ENCODE assay signal across 17 mouse cellular contexts in genomic region chrX:93808040-93808439, GRCm38 (mm10). TPM values are rescaled to one million over a fixed set of nuclear protein-coding genes. Genes with fewer than 3 reads are reported as not detected.
DNase-seq lines count a peak whose midpoint lies in the region; ATAC-seq and TF ChIP-seq lines count a peak whose summit lies in the region.
"Had no signal": no experiment of that assay in that cellular context is flagged by ENCODE, and none has a peak within 500 bp of the region (broad histone marks: within the 10 kb centered on the region; RNA-seq: fewer than 3 reads in every experiment).

No protein-coding gene starts in this region.

- 95% methylated on average over 1 of the region's 1 CpGs for WGBS in hindbrain, postnatal 0 days
- WGBS in hindbrain, embryonic 10.5 days = 100% methylated on average over 1 of the region's 1 CpGs
- 91% methylated on average over 1 of the region's 1 CpGs for WGBS in lung, embryonic 14.5 days

- no peaks in the 10 kb centered on the region for H3K27me3 ChIP-seq in hindbrain, postnatal 0 days (ENCODE audit: insufficient read depth, low read length)
- H3K27me3 ChIP-seq in hindbrain, embryonic 10.5 days (ENCODE audit: insufficient read depth, poor library complexity, severe bottlenecking) = no peaks in the 10 kb centered on the region
- no peaks in the 10 kb centered on the region for H3K27me3 ChIP-seq in lung, embryonic 14.5 days (ENCODE audit: insufficient read depth, low read length)
- H3K27me3 ChIP-seq in MEL (ENCODE audit: control insufficient read depth in 1 of 2, insufficient read depth in 2 of 2, low read length in 2 of 2) = no peaks in the 10 kb centered on the region
- H3K27me3 ChIP-seq: neural tube, embryonic 13.5 days had no signal

- ATAC-seq in hindbrain, postnatal 0 days = no peak
- ATAC-seq in lung, embryonic 14.5 days (ENCODE audit: insufficient read depth) = no peak
- ATAC-seq: inflammation-experienced regulatory T-cells, adult 6 months had no signal

- H3K9me3 ChIP-seq in hindbrain, postnatal 0 days (ENCODE audit: low read length) = no peaks in the 10 kb centered on the region
- H3K9me3 ChIP-seq in hindbrain, embryonic 10.5 days = no peaks in the 10 kb centered on the region
- H3K9me3 ChIP-seq in lung, embryonic 14.5 days (ENCODE audit: low read depth, low read length) = no peaks in the 10 kb centered on the region
- no peaks in the 10 kb centered on the region for H3K9me3 ChIP-seq in MEL (replicated peaks; ENCODE audit: insufficient read depth, low read length)
- H3K9me3 ChIP-seq: heart, embryonic 10.5 days; megakaryocyte, embryonic 14.5 days; neural tube, embryonic 13.5 days had no signal

- TF ChIP-seq RAD21 in MEL (IDR thresholded peaks at IDR 0.05; ENCODE audit: low read depth, low read length) = peak; percentile 16

- peak; percentile 20 for DNase-seq in hindbrain, postnatal 0 days (ENCODE audit: low spot score)
- DNase-seq in hindbrain, embryonic 10.5 days (ENCODE audit: low spot score) = no peak
- peak; percentile 45 for DNase-seq in lung, embryonic 14.5 days
- DNase-seq in lung, postnatal 25 days (ENCODE audit: low spot score) = no peak
- no peak for DNase-seq in MEL (ENCODE audit: low read depth, low spot score)
- peak; percentile 12 for DNase-seq in retina, embryonic 14.5 days (ENCODE audit: low spot score)
- DNase-seq in gastrocnemius, adult 2 months = no peak
- no peak for DNase-seq in frontal cortex, postnatal 10 days (ENCODE audit: low spot score in 2 of 2)
- DNase-seq: cerebellum, adult 9-10 months; gastrocnemius, postnatal 36 days; kidney, postnatal 10 days; right cerebral cortex, postnatal 25 days; thymus, postnatal 4 days had no signal

- no peak overlapping the region for H3K4me2 ChIP-seq in hindbrain, postnatal 0 days (ENCODE audit: low read depth, low read length)
- no peak overlapping the region for H3K4me2 ChIP-seq in lung, embryonic 14.5 days
- H3K4me2 ChIP-seq: neural tube, embryonic 13.5 days had no signal

- no peaks in the 10 kb centered on the region for H3K36me3 ChIP-seq in hindbrain, postnatal 0 days (ENCODE audit: insufficient read depth, low read length)
- 0 out of 2 replicates have a peak, but pooled peaks cover 7% of the 10 kb centered on the region for H3K36me3 ChIP-seq in hindbrain, embryonic 10.5 days
- H3K36me3 ChIP-seq in lung, embryonic 14.5 days (ENCODE audit: insufficient read depth) = peaks cover 2% of the 10 kb centered on the region; the same call in 1 of the 2 replicates
- no peaks in the 10 kb centered on the region for H3K36me3 ChIP-seq in MEL (ENCODE audit: control insufficient read depth in 1 of 2, insufficient read depth in 2 of 2, low read length in 2 of 2)
- H3K36me3 ChIP-seq: neural tube, embryonic 13.5 days had no signal

- H3K4me1 ChIP-seq in hindbrain, postnatal 0 days (ENCODE audit: insufficient read depth, low read length) = no peaks in the 10 kb centered on the region
- H3K4me1 ChIP-seq in hindbrain, embryonic 10.5 days (replicated peaks) = no peaks in the 10 kb centered on the region
- no peaks in the 10 kb centered on the region for H3K4me1 ChIP-seq in lung, embryonic 14.5 days (ENCODE audit: insufficient read depth)
- H3K4me1 ChIP-seq in MEL (ENCODE audit: control insufficient read depth in 1 of 2, insufficient read depth in 2 of 2, low read length in 2 of 2) = no peaks in the 10 kb centered on the region
- H3K4me1 ChIP-seq: heart, embryonic 10.5 days; megakaryocyte, embryonic 14.5 days; neural tube, embryonic 13.5 days had no signal

- intact Hi-C loops in gastrocnemius, adult 2 months (cut with DNase I) = no loop called here

- no peak overlapping the region for H3K9ac ChIP-seq in hindbrain, postnatal 0 days (replicated peaks; ENCODE audit: low read length)
- H3K9ac ChIP-seq in lung, embryonic 14.5 days = no peak overlapping the region
- no peak overlapping the region for H3K9ac ChIP-seq in MEL (ENCODE audit: control insufficient read depth, low read depth, low read length, poor library complexity, severe bottlenecking)
- H3K9ac ChIP-seq: neural tube, embryonic 13.5 days had no signal

- H3K79me2 ChIP-seq in MEL (ENCODE audit: control insufficient read depth, insufficient read depth, low read length, poor library complexity) = no peaks in the 10 kb centered on the region

- TF ChIP-seq EP300 in MEL (IDR thresholded peaks at IDR 0.05; ENCODE audit: low read depth in 1 of 2, low read length in 2 of 2) = no peak

- no peak for TF ChIP-seq POLR2A in MEL (IDR thresholded peaks at IDR 0.05; ENCODE audit: control insufficient read depth in 1 of 2, insufficient read depth in 1 of 2, low read depth in 1 of 2, low read length in 2 of 2, poor library complexity in 1 of 2)

- H3K27ac ChIP-seq in hindbrain, postnatal 0 days = no peak overlapping the region
- H3K27ac ChIP-seq in hindbrain, embryonic 10.5 days = no peak overlapping the region
- H3K27ac ChIP-seq in lung, embryonic 14.5 days (ENCODE audit: low read depth) = no peak overlapping the region
- H3K27ac ChIP-seq in MEL (ENCODE audit: control insufficient read depth, low read depth, low read length) = no peak overlapping the region
- H3K27ac ChIP-seq in gastrocnemius, adult 2 months = no peak overlapping the region
- H3K27ac ChIP-seq: heart, embryonic 10.5 days; neural tube, embryonic 13.5 days had no signal

- TF ChIP-seq CTCF in hindbrain, postnatal 0 days (IDR thresholded peaks at IDR 0.05; ENCODE audit: low read depth) = peak; percentile 51
- peak; percentile 25; the same call in 1 of the 2 replicates for TF ChIP-seq CTCF in lung, embryonic 14.5 days (IDR thresholded peaks at IDR 0.05; ENCODE audit: low read depth)
- TF ChIP-seq CTCF in MEL (IDR thresholded peaks at IDR 0.05 in 2 of 3, conservative IDR thresholded peaks at IDR 0.05 in 1 of 3; ENCODE audit: control insufficient read depth in 1 of 3, insufficient read depth in 1 of 3, low read depth in 2 of 3, low read length in 3 of 3, poor library complexity in 1 of 3, severe bottlenecking in 1 of 3) = peak in 1 of 3 experiments; percentile 39; a peak in 2 of 6 replicates
- TF ChIP-seq CTCF in gastrocnemius, adult 2 months (IDR thresholded peaks at IDR 0.05) = no peak; the same call in 1 of the 2 replicates

- H3K4me3 ChIP-seq in hindbrain, postnatal 0 days (ENCODE audit: low read length) = no peak overlapping the region
- no peak overlapping the region for H3K4me3 ChIP-seq in hindbrain, embryonic 10.5 days
- H3K4me3 ChIP-seq in lung, embryonic 14.5 days (ENCODE audit: low read depth, low read length) = no peak overlapping the region
- H3K4me3 ChIP-seq in MEL (ENCODE audit: control insufficient read depth in 1 of 2, insufficient read depth in 1 of 2, low read depth in 2 of 2, low read length in 2 of 2) = no peak overlapping the region
- no peak overlapping the region for H3K4me3 ChIP-seq in gastrocnemius, adult 2 months
- H3K4me3 ChIP-seq: heart, embryonic 10.5 days; megakaryocyte, embryonic 14.5 days; neural tube, embryonic 13.5 days had no signal

TF ChIP-seq in MEL, 35 proteins besides CTCF, POLR2A, EP300 and RAD21:
- TF ChIP-seq ETS1 (IDR thresholded peaks at IDR 0.05; ENCODE audit: low read depth, low read length) = no peak
- TF ChIP-seq SMC3 (IDR thresholded peaks at IDR 0.05; ENCODE audit: low read depth, low read length) = peak; percentile 51
- TF ChIP-seq ZNF384 (IDR thresholded peaks at IDR 0.05; ENCODE audit: low read depth, low read length) = no peak
TF ChIP-seq in MEL: peak in this region for 1.

RNA-seq across cellular contexts. Expression of gene Pdk3, which starts 24.0 kb away (rescaled TPM):
- total RNA-seq in hindbrain, postnatal 0 days (2014; rRNA removed) = 18.6 and 22.4 TPM in 2 replicates
- 23.1 and 23.6 TPM in 2 replicates for polyA plus RNA-seq in hindbrain, postnatal 0 days (2015; fragmentation: Nextera tagmentation; extraction: Ambion mirVana)
- 62.3 and 68.4 TPM in 2 replicates for polyA plus RNA-seq in hindbrain, embryonic 10.5 days (2016; fragmentation: Nextera tagmentation; extraction: Ambion mirVana)
- 68.9 and 72.9 TPM in 2 replicates for polyA plus RNA-seq in lung, embryonic 14.5 days (2014; fragmentation: Nextera tagmentation; extraction: Ambion mirVana)
- 34.4 and 43.9 TPM in 2 replicates for total RNA-seq in MEL (2012; rRNA removed)
- 10 to 100 TPM in 1 of 2 experiments, not detected in 1; 58.4 TPM for polyA plus RNA-seq in MEL (2012; ENCODE audit: insufficient read depth in 1 of 2, insufficient read length in 2 of 2, low read depth in 1 of 2, low replicate concordance in 2 of 2, missing spikeins in 1 of 2)
- under 1 TPM; 0.84 to 0.89 TPM for total RNA-seq in gastrocnemius, adult 2 months (2021)

Comparison
In these comparisons a context has a peak if more than half of its experiments do, and no peak if none do; other contexts are left out.
1. DNase-seq: peak in hindbrain, postnatal 0 days (single experiment), lung, embryonic 14.5 days (single experiment) and retina, embryonic 14.5 days (single experiment); none in hindbrain, embryonic 10.5 days (single experiment), lung, postnatal 25 days (single experiment), MEL (single experiment), gastrocnemius, adult 2 months (single experiment) and frontal cortex, postnatal 10 days (0 of 2).